Mouse (Mus musculus): ENCODE data around the gene Ms4a4d.
"Not testable (repeated sequence)": the region's sequence is repeated elsewhere in the genome, so short reads cannot be mapped to it uniquely, and the experiment has no call there.

Gene Ms4a4d

GRCm38 (mm10) chr19:11536593-11536992, at the start of gene Ms4a4d:
Gene Ms4a4d, plus strand, starts transcription at chr19:11536801.
- no peak for DNase-seq (ENCODE audit: low read depth, low spot score)

GRCm38 (mm10) chr19:11491406-11492189, 45.0 kb upstream of the Ms4a4d start:
- DNase-seq (ENCODE audit: low read depth, low spot score) = no peak

GRCm38 (mm10) chr19:11492671-11493070, 43.9 kb upstream of the Ms4a4d start:
- DNase-seq (ENCODE audit: low read depth, low spot score) = no peak

GRCm38 (mm10) chr19:11494519-11494918, 42.1 kb upstream of the Ms4a4d start:
- DNase-seq (ENCODE audit: low read depth, low spot score) = no peak

- DNase-seq (ENCODE audit: low read depth, low spot score) = no peak
Observed at GRCm38 (mm10) chr19:11496361-11496760, 40.2 kb upstream of the Ms4a4d start.

- not testable (repeated sequence) for DNase-seq (ENCODE audit: low read depth, low spot score)
Observed at GRCm38 (mm10) chr19:11497300-11497699, 39.3 kb upstream of the Ms4a4d start.

- no peak for DNase-seq (ENCODE audit: low read depth, low spot score)
Observed at GRCm38 (mm10) chr19:11500796-11501195, 35.8 kb upstream of the Ms4a4d start.

- no peak for DNase-seq (ENCODE audit: low read depth, low spot score)
Observed at GRCm38 (mm10) chr19:11501326-11501725, 35.3 kb upstream of the Ms4a4d start.

- no peak for DNase-seq (ENCODE audit: low read depth, low spot score)
Observed at GRCm38 (mm10) chr19:11504857-11505256, 31.7 kb upstream of the Ms4a4d start.

GRCm38 (mm10) chr19:11513458-11513857, 23.1 kb upstream of the Ms4a4d start:
- no peak for DNase-seq (ENCODE audit: low read depth, low spot score)

- no peak for DNase-seq (ENCODE audit: low read depth, low spot score)
Observed at GRCm38 (mm10) chr19:11516246-11516645, 20.4 kb upstream of the Ms4a4d start, which contains the start of gene Ms4a6b. Gene Ms4a6b, plus strand, starts transcription at chr19:11516512.

GRCm38 (mm10) chr19:11516845-11517244, 19.8 kb upstream of the Ms4a4d start:
- DNase-seq (ENCODE audit: low read depth, low spot score) = no peak

GRCm38 (mm10) chr19:11517373-11517772, 19.2 kb upstream of the Ms4a4d start:
- DNase-seq (ENCODE audit: low read depth, low spot score) = not testable (repeated sequence)

GRCm38 (mm10) chr19:11518356-11518755, 18.2 kb upstream of the Ms4a4d start:
- not testable (repeated sequence) for DNase-seq (ENCODE audit: low read depth, low spot score)

GRCm38 (mm10) chr19:11520146-11520545, 16.5 kb upstream of the Ms4a4d start:
- no peak for DNase-seq (ENCODE audit: low read depth, low spot score)

- no peak for DNase-seq (ENCODE audit: low read depth, low spot score)
Observed at GRCm38 (mm10) chr19:11533421-11533820, 3.2 kb upstream of the Ms4a4d start.

GRCm38 (mm10) chr19:11533888-11534445, 2.6 kb upstream of the Ms4a4d start:
- DNase-seq (ENCODE audit: low read depth, low spot score) = no peak

- no peak for DNase-seq (ENCODE audit: low read depth, low spot score)
Observed at GRCm38 (mm10) chr19:11537336-11537735, 735 bp downstream of the Ms4a4d start.

- DNase-seq (ENCODE audit: low read depth, low spot score) = not testable (repeated sequence)
Observed at GRCm38 (mm10) chr19:11540166-11540821, 3.7 kb downstream of the Ms4a4d start.

GRCm38 (mm10) chr19:11544383-11544782, 7.8 kb downstream of the Ms4a4d start:
- DNase-seq (ENCODE audit: low read depth, low spot score) = not testable (repeated sequence)

- no peak for DNase-seq (ENCODE audit: low read depth, low spot score)
Observed at GRCm38 (mm10) chr19:11547911-11548310, 11.3 kb downstream of the Ms4a4d start.

GRCm38 (mm10) chr19:11554726-11555125, 18.1 kb downstream of the Ms4a4d start:
- DNase-seq (ENCODE audit: low read depth, low spot score) = no peak

GRCm38 (mm10) chr19:11559560-11559959, 23.0 kb downstream of the Ms4a4d start:
- not testable (repeated sequence) for DNase-seq (ENCODE audit: low read depth, low spot score)

All from brain, embryonic 18.5 days (tissue).